Mouse (Mus musculus): ENCODE data around the gene Dnmt3l.
"Not testable (repeated sequence)": the region's sequence is repeated elsewhere in the genome, so short reads cannot be mapped to it uniquely, and the experiment has no call there.

Gene Dnmt3l

GRCm38 (mm10) chr10:78041647-78042046 is at the start of gene Dnmt3l:
TSS of gene Dnmt3l (plus strand) at chr10:78041947.
- no peak for DNase-seq (ENCODE audit: low spot score in 2 of 2)

DNA sequence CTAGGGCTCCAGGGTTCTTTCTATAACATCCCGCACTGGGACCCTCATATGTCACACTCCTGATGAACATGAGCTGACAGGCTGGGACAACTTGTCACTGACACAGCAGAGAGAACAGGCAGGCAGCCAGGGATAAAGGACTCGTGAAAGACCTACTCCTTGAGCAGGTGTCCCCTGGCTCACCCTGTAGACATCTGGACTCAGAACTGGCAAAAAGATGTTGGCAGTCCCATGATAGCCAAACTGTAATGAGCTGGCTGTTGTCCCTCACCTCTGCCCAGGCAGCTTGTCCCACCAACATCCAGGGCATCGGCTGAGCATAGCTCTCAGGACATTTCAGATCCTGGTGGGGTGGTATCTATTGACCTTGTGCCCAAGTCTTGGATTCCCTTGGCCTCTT is 46.1 kb upstream of the Dnmt3l start:
- peak; percentile 40 to 50 for DNase-seq (ENCODE audit: low spot score in 2 of 2)

DNA sequence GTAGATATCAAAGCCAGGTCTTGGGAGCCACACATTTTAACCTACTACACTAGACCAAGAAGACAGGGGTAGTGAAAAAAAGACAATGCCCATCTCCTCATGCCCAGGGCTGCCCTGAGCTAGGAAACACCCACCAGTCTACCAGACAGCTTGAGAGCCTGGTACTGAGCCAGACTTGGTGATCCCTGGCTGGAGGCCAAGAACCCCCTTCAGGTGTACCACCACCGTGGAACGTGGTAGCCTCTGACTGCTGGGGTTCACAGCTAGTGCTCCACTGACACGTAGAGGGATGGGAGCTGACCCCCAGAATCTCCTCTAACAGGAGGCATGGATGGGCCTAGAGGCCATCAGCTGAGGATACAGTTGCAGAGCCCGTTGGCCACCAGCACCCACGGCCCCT is 41.5 kb upstream of the Dnmt3l start:
- DNase-seq (ENCODE audit: low spot score in 2 of 2), result no peak

DNA sequence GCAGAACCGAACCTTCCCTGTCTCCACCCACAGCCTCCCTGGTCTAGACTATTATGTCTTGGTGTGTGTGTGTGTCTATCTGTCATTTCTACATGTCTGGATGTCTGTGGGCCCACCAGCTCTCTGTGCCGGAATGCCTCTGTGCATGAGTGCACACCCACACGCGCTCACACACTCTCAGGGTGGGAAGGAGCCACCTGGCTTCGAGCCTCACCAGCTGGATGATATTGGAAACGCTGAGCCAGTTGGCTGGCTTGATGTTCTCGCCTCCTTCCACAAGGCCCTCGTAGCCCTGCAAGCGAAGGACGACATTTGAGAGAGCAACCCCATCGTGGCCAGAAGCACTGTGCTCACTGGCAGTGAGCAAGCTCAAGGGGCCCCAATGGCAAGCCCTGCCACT is 40.0 kb upstream of the Dnmt3l start:
- peak; percentile 29 to 45 for DNase-seq (ENCODE audit: low spot score in 2 of 2)

- no peak for DNase-seq (ENCODE audit: low spot score in 2 of 2)
Observed at GRCm38 (mm10) chr10:78002316-78002715, 39.4 kb upstream of the Dnmt3l start.

DNA sequence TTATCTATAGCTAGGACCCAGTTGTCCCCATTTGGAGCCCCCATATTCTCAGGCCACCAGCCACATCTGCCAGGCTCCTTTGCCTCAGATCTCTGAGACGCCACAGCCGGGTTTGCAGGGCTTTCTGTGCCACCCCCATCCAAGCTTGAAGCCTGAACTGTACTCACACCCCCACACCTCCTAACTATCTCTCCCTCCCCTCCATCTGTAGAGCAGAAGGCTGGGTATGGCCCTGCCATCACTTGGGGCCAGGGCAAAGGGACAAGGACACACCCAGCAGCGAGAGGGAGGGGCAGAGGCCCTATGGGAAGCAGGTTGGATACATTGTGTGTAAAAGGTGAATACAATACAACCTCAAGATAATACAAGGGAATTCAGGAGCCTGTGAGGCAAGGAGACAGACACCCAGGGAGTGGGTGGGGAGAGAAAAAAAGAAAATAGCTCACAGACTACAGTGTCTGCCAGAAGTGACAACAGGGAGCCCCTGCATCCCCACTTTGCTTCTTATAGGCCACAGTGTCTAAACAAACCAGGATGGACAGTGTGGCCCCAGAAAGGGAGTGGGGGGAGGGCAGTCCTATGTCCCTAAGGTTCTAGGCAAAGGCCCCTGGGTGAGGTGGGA is 37.2 kb upstream of the Dnmt3l start:
- DNase-seq (ENCODE audit: low spot score in 2 of 2), result no peak

DNA sequence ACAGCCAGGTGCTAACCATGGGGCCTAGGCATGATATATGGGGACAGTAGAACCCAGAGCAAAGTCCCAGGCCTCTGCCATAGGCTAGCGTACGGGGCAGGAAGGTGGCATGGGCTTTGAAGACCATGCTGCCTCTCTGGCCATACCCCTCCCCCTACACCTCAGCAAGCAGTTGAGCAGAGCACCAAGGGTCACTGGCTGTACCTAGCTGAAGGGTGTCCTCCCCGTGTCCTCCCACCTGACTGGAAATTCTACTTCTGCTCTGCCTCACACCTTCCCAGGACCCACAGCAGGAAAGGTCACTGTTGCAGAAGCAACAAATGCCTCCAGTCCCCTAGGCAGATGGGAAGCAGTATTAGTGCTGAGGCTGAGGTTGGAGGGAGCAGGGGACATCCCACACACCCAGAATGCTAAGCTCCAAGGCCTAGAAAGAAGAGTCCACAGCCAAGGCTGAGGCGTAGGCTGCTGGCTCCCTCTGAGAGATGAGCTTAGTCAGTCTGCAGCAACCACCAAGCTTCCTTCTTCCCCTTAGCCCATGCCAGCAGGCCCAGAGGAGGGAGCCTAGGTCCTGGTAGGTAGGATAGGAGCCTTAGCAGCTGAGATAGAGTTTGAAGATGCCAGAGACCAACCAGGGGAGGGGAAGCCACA is 35.8 kb upstream of the Dnmt3l start:
- no peak for DNase-seq (ENCODE audit: low spot score in 2 of 2)

DNA sequence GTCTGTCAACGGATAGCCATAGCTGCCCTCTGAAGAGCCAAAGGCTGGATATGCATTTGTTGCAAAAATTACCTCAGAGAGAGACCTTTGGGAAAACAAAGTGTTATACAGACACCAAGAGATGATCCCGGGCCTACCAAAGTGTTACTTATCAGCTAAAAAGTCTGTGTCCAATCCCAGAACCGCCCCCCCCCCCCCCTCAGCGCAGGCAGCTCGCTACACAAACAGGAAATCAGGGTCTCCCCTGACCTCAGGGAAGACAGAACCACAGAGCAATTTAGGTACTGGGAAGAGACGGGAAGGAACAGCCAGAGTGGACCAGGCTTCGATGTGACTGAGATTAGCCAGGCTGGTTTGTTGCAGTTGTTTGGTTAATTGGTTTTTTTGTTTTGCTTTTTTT is 34.5 kb upstream of the Dnmt3l start:
- no peak for DNase-seq (ENCODE audit: low spot score in 2 of 2)

GRCm38 (mm10) chr10:78008169-78008568 is 33.6 kb upstream of the Dnmt3l start:
- DNase-seq (ENCODE audit: low spot score in 2 of 2), result no peak

- DNase-seq (ENCODE audit: low spot score in 2 of 2), result peak; percentile 93 to 96
Observed at GRCm38 (mm10) chr10:78009184-78009944, 32.4 kb upstream of the Dnmt3l start.

DNA sequence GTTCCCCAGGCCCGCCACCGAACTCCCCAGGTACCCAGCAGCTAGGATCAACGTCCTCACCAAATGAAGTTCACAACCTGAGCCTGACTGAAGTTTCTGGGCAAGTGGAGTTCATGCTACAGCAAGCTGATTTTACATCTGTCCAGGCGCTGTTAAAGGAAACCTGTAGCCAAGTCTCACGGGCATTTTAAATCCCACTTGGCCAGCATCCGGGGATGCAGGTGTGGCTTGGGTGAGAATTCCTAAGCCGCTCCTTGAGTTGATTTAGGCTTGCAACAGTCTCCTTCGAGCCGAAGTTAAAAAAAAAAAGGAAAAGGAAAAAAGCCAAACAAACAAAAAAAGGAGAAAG is 31.8 kb upstream of the Dnmt3l start, which contains the start of gene Pfkl:
Gene Pfkl (minus strand): TSS at position 139 of the 349 bp plus-strand sequence.
- no peak for DNase-seq (ENCODE audit: low spot score in 2 of 2)

DNA sequence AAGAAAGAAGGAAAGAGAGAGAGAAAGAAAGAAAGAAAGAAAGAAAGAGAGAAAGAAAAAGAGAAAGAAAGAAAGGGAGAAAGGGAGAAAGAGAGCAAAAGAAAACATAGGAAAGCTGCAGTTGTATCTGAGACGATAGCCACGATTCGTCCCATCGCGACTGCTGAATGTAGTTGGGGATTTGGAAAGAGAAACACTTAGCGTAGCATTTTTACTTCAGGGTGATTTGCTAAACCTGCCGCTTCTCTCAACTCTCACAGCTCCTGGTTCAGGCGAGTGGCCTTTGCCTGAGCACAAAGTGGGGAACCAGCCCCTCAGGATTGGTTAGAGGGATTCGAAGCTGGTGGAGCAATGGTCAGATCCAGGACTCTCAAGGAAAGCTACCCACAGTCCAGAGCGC is 31.4 kb upstream of the Dnmt3l start:
- no peak for DNase-seq (ENCODE audit: low spot score in 2 of 2)

GRCm38 (mm10) chr10:78011116-78011515 is 30.6 kb upstream of the Dnmt3l start:
- not testable (repeated sequence) for DNase-seq (ENCODE audit: low spot score in 2 of 2)

DNA sequence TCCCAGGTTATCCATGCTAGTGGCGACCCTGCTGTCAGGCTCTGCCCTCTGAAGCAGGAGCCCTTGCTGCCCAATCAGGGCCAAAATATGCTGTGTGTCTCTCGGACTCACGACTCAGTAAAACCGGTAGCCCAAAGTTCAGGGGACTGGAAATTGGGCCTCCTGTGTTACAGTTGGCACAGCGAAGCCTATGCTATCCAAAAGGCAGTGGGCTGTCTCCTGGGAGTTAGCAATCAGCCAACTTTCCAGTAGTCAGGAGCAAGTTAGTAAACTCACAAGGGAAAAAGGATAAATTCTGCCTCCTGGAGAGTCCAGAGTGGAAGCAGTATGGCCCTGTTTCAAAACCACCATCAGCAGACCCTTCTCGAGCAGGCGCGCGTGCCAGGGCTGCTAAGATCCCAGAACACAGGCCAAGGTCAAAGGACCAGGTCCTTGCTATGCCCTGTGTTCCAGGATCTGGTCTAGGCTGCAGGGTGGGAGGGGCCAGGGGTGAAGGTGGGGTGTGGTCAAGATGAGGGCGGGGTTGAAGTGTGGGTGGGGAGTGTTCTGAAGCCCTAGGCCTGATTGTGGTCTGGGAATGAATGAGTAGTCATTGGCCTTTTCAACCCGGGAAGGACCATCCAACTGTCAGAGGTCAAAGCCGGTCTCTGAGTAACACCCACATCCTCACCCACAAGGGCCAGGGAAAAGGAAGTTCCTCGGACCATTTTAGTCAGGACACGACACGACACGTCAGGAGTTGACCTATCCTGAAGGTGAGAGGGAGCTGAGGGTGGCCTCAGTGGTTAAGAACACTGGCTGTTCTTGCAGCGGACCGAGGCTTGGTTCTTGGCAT is 28.9 kb upstream of the Dnmt3l start:
- DNase-seq (ENCODE audit: low spot score in 2 of 2), result no peak

GRCm38 (mm10) chr10:78015489-78015888 is 26.3 kb upstream of the Dnmt3l start:
- peak in 1 of 2 experiments; percentile 60 for DNase-seq (ENCODE audit: low spot score in 2 of 2)

GRCm38 (mm10) chr10:78016366-78016765 is 25.4 kb upstream of the Dnmt3l start:
- DNase-seq (ENCODE audit: low spot score in 2 of 2), result no peak

GRCm38 (mm10) chr10:78018797-78019203 is 22.9 kb upstream of the Dnmt3l start:
- peak in 1 of 2 experiments; percentile 72 for DNase-seq (ENCODE audit: low spot score in 2 of 2)

- no peak for DNase-seq (ENCODE audit: low spot score in 2 of 2)
Observed at GRCm38 (mm10) chr10:78019291-78019690, 22.5 kb upstream of the Dnmt3l start.

GRCm38 (mm10) chr10:78019984-78020383 is 21.8 kb upstream of the Dnmt3l start:
- not testable (repeated sequence) for DNase-seq (ENCODE audit: low spot score in 2 of 2)

DNA sequence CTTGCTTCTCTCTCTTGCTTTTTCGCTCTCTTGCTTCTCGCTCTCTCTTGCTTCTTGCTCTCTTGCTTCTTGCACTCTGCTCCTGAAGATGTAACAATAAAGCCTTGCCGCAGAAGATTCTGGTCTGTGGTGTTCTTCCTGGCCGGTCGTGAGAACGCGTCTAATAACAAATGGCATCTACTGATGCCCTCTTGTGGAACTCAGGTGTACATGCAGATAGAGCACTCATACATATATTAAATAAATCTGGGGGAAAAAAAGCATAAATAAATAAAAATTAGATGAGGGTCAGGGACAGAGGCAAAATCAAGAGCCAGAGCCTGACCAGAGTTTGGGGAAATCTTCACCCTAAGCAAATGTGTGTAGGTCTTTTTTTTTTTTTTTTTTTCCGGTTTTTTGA is 16.3 kb upstream of the Dnmt3l start:
- not testable (repeated sequence) for DNase-seq (ENCODE audit: low spot score in 2 of 2)

DNA sequence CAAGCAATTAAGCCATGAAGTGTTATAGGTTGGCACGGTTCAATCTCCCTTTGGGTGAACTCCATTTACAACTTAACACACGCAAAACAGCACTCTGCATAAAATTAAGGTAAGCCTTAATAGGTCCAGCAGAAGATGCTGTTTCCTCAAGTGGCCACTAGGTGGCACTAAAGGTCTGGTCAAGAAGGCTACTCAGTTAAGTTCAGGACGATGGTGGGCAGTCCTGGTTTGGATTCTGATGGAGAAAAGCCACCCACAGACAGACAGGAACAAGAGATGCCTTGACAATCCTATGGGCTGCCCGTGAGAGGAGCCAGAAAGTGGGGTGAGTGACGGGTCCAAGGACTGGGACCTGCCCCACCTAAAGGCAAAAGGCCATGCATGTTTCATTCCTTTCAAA is 13.6 kb upstream of the Dnmt3l start:
- DNase-seq (ENCODE audit: low spot score in 2 of 2), result peak in 1 of 2 experiments; percentile 65

GRCm38 (mm10) chr10:78029080-78029479 is 12.7 kb upstream of the Dnmt3l start:
- no peak for DNase-seq (ENCODE audit: low spot score in 2 of 2)
